Mouse (Mus musculus) cerebellum, adult 9-10 months (tissue): ENCODE measurements around the gene Rasa2.
"Not testable (repeated sequence)": the region's sequence is repeated elsewhere in the genome, so short reads cannot be mapped to it uniquely, and the experiment has no call there.

Source experiments
- DNase-seq: peaks from one replicate; pipeline ENCODE4 v3.0.0; 2022

Rasa2 gene

DNA sequence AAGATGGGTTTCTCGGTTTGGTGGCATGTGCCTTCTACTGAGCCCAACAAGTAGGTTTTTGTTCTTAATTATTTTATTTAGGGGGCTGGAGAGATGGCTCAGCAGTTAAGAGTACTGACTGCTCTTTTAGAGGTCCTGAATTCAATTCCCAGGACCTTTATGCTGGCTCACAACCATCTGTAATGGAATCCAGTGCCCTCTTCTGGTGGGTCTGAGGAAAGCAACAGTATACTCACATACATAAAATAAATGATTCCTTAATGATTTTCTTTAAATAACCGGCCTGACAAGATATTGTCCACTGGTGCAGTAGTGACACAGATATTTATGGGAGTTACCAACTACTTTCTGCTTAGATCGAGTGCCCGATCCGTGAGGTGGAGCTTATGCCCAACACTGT, 108.3 kb downstream of the Rasa2 start:
- DNase-seq: no peak

DNA sequence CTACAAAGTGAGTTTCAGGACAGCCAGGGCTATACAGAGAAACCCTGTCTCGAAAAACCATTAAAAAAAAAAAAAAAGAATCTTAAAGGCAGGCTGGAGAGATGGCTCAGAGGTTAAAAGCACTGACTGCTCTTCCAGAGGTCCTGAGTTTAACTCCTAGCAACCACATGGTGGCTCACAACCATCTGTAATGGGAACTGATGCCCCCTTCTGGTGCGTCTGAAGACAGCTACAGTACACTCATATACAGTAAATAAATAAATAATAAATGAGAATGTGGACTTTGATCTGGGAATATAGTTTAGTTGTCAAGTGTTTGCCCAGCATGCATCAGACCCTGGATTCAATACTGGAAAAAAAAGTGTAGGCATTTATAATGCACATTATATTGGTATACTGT, 109.8 kb downstream of the Rasa2 start:
- DNase-seq: not testable (repeated sequence)

DNA sequence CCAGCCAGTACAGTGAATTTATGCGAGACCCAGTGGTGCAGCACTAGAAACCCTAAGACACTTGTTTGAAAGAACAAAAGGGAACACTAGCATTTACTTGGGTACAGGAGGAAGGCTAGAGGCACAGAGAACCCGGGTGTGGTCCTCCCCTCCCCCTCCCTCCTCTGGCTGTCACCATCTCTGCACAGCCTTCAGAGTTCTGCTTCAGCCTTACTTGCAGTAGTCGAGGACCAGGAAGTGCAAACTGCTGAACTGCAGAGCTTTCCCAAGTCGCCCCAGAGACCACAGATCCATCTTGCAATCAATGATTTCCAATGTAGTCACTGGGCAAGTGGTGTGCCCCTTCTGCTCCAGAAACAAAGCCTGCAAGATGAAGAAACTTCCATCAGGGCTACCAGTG, 114.0 kb downstream of the Rasa2 start:
- no peak for DNase-seq

DNA sequence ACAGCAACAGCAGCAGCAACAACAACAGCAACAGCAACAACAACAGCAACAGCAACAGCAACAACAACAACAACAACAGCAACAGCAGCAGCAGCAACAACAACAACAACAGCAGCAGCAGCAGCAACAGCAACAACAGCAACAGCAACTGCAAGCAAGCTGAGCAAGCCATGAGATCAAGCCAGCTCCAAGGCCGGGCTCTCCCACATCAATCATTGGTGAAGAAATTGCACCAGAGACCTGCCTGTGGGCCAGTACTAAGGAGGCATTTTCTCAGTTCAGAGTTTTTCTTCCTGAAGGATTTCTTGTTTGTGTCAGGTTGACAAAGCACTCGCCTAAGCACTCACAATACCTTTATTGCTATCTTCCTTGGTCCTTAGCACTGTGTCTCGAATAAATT, 114.6 kb downstream of the Rasa2 start:
- no peak for DNase-seq

DNA sequence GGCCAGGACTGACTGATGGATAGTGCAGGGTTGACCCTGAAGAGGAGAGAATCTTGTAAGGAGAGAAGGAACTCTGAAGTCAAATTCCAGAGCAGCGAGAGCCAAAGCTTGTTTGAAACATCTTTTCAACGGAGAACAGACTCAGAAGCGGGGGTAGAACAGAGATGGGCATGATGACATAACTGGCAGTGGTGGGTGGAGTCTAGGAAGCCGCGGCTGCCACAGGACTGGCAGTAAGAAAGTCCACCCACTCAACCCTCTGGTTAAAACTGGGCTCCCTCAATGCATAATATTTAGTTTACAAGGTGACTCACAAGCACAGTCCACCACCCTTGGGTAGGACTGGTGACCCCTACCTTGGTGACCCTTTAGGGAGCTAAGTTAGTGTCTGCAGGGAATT, 115.7 kb downstream of the Rasa2 start:
- DNase-seq: no peak

DNA sequence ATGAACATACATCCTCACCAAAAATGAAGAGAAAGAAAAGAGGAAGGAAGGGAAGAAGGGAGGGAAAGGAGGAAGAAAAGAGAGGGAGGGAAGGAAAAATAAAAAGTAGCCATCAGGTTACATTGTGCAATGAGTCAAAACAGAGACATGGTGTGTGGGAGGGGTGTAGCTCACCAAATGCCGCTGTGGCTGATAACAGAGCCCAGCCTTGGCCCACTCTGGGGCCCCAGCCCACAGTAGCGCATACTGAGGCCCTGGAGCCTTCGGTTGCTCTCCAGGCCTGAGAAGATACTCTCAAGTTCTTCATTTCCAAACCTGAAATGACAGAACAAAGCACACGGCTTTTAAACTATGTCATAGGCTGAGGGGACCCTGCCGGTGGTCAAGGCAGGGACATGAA, 117.1 kb downstream of the Rasa2 start:
- DNase-seq: no peak

DNA sequence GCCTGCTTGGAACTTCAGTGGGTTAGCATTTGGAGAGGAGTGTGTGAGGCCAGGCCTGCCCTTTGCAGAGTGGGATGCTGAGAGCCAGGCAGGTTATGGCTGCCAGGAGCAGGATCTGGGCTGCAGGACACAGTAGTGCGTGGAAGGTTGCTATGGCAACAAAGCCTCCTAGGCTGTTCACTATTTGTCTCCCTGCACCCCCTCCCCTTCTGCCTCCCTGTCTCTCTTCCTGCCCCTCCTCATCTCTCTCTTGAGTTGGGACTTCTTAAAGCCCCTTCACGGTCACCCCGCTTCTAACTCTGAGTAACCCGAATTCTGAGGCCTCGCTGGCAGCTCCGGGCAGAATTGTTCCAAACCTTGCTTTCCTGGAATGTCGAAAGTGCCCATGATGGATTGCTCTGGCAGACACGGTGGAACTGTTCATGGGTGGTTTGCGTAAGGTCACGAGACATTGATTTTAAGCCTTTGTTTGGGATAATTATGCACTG, 125.4 kb downstream of the Rasa2 start:
- DNase-seq: no peak

DNA sequence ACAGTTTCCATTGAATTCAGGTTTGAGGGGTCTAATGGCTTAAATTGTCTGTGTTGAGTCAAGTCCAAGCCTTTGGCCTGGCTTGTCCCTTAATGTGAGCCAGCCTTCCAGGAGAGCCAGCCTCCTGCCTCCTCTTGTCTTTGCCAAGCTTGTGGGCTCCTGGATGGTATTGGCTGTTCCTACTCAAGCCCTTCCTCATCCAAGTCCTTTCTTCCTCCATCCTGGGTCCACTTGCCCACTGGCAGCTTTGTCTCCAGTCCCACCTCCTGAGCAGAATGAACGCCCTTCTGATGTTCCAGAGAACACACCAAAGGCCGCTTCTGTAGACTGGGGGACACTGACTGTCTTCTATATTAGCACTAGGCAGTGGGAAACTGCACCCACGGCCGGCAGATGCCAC, 126.3 kb downstream of the Rasa2 start:
- no peak for DNase-seq

DNA sequence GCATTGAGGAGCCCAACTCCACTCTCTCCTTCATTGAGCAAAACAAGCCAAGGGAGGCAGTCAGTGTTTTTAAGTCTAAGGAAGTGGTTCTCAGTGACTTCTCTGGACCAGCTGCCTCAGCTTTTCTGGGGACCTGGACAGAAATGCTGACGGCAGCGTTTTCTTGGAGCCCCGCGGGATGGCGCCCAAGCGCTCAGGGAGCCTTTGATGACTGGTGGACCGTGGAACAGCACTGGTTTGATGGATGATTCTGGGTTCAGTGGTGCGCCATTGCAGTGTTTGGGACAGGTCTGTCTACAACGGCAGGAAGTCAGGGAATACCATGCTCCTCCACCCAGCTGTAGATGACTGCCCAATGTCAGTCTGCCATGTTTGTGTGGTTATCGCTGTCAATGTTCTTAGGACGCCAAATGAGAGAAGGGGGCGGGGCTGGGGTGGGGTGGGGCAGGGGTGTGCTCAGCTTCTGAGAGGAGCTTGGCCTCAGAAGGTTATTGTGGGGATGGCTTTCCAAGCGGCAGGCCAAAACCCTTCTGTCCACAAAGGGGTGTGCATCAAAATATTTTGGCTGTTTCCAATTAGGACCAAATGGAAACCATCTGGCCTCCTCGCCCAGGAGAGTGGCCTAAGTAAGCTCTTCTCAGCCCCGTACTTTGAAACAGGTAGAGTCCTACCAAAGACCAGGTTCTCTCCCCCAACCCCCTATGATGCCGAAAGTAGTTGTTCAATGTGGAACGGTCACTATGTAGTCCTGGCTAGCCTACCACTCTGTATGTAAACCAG, 127.1 kb downstream of the Rasa2 start:
- no peak for DNase-seq

DNA sequence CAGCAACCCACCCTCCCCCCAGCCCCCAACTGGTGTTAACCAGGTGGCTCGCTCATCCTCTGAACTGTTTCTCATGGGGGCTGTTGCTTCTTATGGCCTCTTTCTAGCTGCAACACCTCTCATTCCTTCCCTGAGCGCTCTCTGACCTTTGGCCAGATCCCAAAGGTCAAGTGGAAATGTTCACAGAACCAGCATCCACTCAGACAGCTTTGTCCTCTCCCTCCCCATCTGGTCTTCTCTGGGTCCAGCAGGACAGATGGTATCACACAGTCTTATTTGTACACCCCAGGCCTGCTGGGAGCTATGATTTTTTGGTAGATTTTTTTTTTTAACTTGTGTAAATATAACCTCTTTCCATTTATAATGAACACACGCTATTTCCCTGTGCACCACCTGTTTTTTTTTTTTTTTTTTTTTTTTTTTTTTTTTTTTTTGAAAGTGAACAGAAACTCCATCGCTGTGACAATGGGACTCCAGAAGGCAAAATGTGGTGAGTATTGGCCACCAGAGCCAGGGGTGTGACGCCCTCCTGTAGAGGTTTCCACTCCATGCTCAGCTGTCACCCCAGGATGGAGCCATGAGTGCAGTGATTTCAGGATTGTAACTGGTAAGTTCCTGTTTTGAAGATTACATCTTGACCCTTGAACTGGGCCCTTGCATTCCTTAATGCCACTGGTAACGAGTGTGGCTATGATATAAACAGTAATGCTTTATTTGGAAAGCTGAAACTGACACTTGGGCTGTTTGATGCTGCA, 128.4 kb downstream of the Rasa2 start:
- DNase-seq: peak; percentile 55

DNA sequence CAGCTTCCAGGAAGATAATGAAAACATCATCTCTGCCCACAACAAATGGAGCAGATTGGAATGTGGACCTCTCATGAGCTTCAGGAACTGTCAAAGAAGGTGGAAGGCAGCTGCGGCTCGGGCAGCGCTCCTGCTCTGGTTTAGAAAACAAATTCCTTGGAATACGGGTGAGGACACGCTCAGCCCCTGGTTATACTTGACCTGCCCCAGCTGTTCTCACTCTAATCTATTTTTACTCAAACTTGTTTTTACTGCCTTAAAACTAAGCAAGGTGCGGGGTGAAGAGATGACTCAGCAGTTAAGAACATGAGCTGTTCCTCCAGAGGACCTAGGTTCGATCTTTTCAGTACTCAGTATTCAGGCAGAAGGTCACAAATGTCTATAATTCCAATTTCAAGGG, 130.2 kb downstream of the Rasa2 start:
- DNase-seq: no peak

DNA sequence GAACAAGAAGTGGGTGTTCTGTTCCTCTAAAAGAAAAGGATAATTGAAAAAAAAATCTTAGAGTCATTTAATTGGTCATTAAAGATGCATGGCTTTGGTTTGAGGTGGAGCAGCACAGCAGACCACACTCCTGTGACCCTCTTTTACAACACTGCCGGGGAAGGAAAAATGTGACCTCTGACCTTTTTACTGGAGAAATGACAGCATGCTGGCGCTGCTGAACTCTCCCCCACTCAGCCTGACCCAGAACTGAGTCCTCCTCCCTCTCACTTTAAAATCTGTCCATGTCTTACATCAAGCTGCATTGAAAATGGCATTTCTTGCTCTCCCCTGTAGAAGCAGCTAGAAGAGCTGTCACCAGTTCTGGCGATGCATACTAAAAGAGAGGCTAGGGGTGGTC, 138.2 kb downstream of the Rasa2 start:
- DNase-seq: no peak

DNA sequence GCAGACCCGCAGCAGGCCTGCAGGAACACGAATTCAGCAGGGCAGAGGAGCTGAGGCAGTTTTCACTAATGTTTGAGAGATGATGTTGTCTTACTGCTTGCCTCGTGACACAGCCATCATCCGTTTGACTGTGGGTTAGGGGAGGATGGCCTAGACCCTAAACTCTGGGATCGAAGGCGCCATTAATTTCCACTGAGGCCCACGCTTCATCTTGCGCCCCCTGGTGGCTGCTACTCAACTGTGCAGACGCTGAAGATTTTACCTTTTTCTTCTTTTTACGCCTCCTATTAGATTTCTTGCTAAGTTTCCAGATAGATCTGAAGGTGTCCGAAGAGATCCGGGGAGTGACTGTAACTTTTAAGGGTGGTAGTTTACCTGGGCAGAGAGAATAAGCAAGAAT, 139.6 kb downstream of the Rasa2 start:
- DNase-seq: no peak
